Mouse (Mus musculus): ENCODE measurements around the gene Babam2. TPM values are rescaled to one million over a fixed set of nuclear protein-coding genes. Genes with fewer than 3 reads are reported as not detected.

The Babam2 gene
- total RNA-seq (2022): 100 to 1,000 TPM; 109 to 127 (median 118) TPM

DNA sequence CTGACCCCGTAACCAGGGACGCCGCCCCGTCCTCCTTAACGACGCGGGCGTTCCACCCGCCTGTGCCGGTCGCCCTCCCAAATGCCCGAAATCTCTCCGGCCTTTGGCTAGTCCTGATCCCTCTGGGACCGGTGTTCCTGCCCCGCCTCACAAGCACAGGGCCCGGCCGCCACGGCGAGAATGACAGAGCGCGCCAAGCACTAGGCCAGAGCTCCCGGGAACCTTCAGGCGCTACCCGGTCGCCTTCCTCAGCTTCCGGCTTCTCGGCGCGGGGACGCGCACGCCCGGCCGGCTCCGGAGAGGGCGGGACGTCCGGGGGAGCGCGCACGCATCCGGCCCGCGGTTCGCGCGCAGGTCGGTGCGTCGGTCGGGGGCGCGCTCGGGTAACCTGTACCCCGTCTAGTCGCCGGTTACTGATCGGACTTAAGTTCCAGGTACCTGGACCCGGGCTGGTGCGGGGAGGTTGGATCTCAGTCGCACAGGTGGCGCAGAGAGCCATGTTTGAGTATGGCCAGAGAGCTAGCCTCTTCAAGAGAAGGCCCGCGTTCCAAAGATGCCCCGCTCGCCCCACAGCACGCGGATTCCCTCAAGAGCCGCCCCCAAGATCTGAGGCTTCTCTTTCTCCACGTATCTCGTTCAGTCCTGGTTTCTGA lies at the start of gene Babam2:
Gene Babam2, plus strand, starts transcription at position 41 of the 653 bp plus-strand sequence.
- DNase-seq: peak; percentile 84

DNA sequence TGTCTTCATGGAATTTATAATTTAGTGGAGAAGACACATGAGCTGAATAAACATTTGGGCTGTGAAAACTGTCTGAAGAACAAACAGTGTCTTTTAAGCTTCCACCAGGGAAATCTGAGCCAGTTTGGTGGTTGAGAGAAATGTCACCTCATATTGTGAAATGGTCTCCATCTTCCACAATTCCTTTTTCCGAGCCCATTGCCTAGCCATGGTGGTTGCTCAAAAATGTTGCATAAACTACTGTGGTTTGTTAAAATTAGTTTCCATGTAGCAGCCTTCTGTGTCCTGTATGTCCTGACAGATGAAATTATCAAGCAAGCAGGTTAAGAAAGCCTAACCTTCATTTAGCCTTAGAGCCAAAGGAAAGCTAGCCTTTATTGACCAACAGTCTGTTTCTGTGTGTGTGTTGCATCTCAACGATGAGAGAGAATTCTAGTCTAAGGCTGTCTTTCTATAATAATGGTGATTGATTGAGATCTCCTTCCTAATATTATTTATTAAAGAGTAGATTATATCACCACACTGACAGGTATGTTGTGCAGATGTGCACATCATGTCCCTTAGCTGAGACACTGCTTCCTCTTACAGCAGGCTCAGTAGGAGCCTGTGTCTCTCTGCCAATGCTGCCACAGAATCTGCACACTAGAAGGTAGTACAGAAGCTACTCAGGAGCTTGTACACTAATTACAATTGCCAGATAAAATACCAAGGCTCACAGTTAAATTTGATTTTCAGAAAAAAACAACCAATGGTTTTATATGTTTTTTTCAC lies 46.8 kb upstream of the Babam2 start:
- no peak for DNase-seq

DNA sequence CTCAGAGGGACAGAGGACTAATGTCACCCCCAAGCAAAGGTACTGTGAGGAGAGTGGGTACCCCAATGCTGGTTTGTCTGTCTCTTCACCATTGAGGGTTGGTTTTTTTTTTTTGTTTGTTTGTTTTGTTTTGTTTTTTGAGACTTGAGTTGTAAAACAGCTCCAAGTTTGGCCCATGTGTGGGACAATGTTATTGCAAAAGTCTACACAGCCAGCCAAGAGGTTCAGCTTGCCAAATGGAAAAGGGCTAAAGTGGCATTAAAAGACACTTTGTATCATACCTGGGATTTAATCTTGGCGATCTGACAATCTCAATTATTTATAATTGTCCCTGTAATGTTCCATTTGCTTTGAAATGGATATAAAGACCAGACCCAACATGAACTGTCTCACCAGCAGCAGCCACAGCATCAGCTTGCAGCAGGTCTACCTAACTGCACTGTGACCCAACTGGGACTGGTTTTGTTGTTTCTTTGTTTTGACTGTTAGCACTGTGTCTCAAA lies 41.7 kb upstream of the Babam2 start:
- DNase-seq: no peak

DNA sequence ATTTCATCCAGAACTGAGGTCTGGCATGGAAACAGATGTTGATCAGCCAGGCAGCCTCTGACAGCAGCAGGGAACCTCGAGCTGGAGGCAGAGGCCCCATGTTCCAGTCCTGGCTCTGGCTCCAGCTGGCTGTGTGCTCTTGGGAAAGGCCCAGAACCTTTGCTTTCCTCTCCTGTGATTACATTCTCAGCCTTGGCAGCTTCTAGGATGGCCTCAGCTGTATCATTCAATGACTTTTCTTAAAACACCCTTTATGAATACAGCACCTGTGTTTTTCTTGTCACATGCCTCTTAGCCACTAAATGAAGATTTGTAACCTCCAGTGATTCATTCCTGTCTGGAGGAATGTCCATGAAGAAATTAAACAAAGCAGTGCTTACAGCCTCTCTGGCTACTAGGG lies 31.3 kb upstream of the Babam2 start:
- DNase-seq: no peak

DNA sequence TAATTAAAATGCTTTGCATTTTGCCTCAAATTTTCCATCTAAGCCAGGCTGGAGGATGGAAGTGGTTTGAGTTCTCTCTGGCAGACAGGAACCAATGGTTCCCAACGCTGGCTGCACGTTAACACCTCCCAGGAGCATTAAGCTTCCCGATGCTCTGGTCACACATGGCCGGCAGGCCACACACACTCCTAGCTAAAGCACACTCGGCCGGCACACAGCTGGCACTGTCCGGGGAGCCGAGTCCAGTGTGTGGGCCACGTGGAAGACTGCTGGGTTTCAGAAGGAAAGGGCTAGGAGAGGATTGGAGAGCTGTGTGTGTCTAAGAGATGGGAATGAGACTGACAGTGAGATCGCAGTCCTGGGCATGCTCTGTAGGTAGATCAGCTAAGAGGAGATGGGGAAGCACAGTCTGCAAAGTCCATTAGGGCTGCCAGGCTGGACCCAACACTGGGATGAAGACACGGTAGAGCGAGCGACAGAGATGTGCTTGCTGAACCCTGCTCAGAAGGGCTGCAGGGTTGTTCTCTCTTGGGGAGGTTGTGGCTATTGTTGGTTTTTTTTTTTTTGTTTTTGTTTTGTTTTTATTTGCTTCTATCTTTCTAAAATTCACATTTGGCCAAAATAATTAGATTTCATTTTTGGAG lies 29.0 kb upstream of the Babam2 start:
- DNase-seq: no peak

DNA sequence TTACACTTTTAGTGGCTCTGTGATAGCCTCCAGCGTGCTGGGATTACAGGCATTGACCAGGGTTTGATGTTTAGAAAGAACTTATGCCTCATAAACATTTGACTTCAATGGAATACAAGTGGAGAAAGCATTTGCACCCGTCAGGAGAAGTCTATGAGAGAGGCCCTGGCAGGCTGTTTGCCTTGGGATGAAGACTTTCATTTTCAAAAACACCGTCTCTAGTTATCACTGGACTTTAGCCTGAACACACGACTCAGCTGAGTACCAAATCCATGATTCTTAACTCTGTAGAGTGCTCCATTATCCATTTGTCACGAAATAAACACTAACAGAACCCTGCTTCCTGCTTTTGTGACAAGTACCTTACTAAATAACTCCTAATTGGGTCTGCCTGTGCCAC lies 27.5 kb upstream of the Babam2 start:
- no peak for DNase-seq

DNA sequence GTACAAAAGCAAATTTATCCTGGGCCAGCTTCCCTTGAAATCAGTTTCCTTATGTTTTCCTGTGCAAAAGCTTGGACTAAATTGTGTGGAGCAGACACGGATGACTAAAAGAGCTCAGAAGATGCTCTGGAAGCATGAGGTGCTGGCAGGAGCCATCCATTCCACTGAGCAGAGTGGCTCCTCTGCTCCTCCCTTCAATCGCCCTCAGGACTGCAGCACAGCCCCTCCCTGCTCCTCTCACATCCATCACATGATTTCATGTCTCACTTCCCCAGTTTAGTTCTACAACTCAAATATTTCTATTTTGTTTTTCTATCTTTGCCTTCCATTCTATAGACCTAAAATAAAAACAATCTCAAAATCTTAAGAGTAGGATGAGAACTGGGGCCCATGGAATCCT lies 26.3 kb upstream of the Babam2 start:
- no peak for DNase-seq

DNA sequence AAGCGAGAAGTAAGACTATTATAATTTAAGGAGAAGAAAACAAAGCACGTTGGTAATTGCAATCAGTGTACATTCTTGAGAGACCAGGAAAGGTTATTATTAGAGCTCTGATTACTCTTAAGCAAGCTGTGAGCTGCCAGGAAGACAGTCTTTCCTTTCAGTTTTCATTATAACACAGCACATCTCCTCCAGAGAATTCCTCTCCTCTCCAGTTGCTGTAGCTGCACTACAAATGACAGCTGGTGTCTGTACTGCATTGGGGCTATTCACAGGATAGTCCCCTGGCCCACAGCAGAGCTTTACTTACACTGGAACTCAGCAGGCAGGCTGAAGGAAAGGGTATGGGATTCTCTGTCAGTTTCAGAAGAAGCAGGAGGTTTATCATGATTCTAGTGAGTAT lies 24.1 kb upstream of the Babam2 start:
- no peak for DNase-seq

DNA sequence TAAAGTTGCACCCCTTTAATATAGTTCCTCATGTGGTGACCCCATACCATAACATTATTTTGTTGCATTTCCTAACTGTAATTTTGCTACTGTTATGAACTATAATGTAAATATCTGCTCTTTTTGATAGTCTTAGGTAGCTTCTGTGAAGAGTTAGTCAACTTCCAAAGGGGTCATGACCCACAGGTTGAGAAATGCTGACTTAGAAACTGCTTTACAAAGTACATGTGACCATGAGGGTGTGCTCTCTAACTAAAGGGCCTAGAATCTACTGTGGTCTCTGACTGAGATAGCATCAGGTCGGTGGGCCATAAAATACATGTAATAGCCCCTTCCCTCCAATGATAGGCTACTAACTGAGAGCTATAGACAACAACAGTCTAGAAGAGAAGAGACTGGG lies 19.5 kb upstream of the Babam2 start:
- no peak for DNase-seq

DNA sequence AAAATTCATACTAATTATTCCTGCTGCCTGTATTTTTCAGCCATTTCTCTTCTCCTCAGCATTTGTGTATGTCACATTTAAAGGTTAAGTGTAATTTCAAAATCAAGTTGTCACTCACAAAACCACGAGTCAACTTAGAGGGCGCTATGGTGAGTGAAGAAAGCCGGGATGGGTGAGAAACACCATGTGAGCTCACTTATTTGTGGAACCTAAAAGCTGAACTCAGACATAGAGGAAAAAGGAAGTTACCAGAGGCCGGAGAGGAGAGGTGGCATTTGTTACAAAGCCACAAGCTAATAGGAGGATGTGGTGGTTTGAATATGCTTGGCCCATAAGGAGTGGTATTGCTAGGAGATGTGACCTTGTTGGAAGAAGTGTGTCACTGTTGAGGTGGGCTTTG lies 17.3 kb upstream of the Babam2 start:
- no peak for DNase-seq

DNA sequence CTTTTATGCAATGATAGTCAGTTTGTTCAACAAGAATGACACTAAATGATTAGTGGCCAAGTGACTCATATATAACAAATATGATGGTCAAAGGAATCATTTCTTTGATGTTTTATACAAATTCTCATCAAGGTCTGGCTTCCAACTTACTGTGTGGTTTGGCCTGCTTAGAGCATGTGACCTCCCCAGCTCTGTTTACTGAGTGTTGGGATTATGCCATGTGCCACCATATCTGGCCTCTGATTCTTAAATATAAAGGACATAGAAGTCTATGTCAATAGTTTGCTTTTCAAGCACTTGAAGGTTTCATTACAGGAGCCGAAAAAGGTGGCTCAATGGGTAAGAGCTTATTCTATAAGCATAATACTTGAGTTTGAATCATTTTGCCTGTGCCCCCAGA lies 15.2 kb upstream of the Babam2 start:
- no peak for DNase-seq

DNA sequence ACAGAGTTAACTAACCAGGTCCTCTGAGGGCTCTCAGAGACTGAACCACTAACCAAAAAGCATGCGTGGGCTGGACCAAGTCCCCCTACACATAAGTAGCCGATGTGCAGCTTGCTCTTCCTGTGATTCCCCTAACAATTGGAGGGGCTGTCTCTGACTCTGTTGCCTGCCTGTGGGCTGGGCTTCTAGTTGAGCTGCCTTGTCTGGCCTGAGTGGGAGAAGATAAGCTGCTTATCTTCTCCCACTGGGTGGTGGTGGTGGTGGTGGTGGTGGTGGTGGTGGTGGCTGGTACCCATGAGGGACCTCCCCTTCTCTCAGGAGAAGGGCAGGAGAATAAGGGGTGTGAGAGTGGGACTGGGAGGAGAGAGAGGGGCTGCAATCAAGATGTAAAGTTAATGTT lies 11.4 kb upstream of the Babam2 start:
- DNase-seq: no peak

DNA sequence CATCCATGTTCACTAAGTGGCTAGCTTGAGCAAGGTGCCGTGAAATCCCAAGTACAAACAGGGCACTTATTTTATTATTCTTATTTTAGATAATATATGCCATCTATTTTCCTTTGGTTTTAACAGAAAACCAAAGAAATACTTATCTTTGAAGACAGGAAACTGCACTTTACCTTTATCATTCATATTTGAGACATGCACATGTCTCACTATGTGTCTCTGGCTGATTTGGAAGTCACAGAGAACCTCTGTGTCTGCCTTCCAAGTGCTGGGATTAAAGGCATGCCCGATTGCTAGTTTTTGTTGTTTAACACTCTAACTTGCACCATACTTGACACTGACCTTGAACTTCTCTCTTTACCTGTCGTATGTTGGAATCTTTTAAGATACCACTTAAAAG lies 9.5 kb upstream of the Babam2 start:
- no peak for DNase-seq

DNA sequence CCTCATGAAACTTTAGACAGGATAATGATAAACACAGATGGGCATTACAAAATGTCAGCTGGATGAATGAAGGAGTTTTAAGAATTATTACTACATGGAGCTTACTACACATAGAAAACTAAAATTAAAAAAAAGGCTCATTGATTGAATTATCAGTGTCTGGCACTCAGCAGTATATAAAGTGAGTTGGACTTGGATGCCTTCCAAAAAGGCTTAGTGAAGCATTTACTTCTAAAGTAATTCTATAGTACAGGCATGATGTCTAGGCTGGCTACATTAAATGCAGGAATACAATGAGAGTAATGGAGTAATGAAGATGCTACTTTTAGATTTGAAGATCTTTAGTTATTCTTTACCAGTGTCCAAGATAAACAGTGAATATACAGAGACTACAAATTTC lies 4.3 kb upstream of the Babam2 start:
- DNase-seq: no peak

DNA sequence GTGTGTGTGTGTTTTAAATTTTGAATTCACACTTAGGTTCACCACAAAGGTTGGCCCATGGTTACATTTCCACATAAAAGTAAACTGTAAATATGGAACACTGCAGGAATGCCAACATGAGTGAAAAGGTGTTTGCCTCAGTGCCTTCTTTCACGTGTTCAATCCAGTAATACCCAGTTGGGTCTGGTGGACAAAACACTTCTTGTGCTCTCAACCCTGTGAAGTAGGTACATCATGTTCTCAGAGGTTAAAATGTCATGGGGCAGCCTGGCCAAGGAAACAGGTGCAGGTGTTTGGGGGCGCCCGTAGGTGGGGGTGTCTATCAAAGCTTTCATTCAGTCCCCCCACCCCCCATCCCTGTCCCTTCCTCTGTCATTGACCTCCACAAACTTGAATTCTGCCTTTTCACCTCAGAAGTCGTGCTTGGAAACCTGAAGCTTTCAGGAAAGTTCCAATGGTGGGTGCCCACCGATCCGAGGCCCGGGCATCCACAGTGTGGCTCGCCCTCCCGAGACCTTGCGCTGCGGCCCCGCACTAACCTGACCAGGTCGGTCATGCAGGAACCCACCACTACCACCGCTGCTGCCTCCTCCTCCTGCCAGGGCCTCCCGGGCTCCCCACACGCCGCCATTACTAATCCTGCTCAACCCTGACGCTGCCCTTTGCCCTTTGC lies 377 bp upstream of the Babam2 start, which contains the start of gene Rbks:
Gene Rbks, minus strand, starts transcription at position 657 of the 673 bp plus-strand sequence.
- no peak for DNase-seq

DNA sequence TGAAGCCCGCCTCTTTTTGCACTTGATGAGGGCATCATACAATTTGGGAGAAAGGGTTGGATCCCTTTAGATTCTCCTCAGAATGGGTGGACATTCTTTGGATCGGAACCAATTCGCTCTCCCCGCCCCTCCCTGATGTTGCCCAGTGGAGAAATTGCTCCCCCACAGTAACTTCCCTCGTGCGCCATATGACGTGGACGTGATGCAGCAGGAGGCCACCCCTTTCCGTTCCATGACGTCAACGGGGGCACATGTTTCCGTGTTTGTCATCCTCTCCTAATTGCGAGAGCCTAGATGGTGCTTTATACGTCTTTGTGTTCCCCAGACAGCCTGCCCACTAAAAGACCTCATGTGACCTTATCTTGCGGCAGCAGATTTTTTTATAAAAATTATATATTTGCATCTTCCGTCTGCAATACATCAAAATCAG lies 828 bp downstream of the Babam2 start:
- DNase-seq: peak; percentile 95

DNA sequence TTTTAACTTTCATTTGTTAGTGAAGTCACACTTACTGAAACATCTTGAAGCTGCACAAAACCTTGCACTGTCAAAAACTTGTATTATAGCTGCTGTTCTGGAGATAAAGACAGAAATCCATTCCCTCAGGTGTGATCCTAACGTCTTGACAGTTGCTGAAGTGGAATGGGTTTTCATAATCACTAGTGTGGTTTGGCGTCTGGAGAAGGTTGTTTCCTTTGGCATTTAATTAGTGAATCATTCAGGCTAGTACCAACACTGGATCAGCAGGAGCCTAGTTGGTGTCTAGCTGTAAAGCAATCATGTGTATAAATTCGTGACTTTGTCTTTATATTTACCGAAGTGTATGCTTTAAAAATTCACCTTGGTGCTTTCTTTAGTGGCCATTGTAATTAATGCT lies 1.4 kb downstream of the Babam2 start:
- DNase-seq: no peak

DNA sequence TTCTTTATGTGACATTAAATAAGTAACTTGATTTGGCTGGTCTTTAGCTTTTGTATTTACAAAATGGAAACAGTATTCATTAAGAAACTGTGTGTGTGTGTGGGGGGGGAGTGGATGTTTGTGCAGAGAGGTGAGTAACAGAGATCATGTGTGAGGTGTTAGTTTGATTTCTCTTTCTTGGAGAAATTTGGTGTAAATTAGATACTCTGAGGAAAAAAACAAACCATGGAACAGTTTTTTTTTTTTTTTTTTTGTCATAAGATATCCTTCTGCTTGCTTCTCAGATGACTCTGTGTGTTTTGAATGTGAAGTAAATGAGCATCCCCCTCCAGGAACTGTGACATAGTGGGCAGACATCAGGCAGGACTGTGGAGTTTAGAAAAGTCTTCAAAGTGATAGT lies 1.9 kb downstream of the Babam2 start:
- DNase-seq: no peak

DNA sequence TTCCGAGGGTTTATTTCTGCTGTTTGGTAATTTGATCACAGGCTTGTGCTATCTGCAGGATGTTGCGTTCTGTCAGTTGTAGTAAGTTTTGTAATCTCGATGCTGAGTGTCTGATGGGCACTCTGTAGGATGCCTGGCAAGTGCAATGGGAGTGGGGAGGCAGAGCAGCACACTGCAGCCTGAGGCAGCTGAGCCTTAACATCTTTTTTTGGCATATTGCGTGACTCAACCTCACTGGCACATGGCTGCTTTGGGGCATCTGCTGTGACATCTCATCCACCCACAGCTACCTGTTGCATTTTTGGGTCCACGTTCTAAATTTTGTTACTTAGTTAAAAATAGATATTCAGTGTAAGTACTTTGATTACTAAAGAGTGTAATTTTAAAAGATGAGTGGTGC lies 7.5 kb downstream of the Babam2 start:
- DNase-seq: no peak

DNA sequence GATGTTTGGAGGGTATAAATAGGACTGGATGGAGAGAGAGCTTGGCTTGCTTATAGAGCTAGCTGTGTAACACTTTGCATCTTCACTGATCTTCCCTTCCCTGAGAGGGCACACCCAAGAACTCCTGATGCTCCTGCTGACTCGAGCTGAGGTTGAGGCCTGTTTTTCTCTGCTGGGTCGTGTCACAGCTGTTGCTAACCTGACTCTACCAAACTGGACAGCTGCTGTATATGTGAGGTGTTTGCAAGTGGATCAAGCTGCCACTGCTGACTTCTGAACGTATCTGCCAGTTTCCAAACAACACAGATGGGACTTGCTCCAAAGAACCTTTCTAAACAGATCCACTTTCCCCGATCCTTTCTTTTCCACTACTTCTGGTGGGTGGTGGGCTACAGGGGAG lies 9.3 kb downstream of the Babam2 start:
- DNase-seq: no peak

DNA sequence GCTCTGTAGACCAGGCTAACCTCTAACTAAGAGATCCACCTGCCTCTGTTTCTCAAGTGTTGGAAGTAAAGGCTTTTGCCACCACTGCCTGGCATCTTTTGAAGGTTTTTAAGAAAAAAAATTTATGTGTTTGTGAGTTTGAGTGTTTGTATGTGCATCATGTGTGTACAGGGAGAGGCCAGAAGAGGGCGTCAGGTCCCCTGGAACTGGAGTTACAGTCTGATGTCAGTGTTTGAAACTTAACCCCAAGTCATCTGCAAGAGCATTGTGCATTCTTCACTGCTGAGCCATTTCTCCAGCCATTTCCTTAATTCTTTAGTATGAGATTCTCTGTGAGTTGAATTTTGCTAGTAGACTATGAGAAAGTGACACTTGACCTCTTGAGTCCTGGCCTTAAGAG lies 11.9 kb downstream of the Babam2 start:
- DNase-seq: no peak

DNA sequence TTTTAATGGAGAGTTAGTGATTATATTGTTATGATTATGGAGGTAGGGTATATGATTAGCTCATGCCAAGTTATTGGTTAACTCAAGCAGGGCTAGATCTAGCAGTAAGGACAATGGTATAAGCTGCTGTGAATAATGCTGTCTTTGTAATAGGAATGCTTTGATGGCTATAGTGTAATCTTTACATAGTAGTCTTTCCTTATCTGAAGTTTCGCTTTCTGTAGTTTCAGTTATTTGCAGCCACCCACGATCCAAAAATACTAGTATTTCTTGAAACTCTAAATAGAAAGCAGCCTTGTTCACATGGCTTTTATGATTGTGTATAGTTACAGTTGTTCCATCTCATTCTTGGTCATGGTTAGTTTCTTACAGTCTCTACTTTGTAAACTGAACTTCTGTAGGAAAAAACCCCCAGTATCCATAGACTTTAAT lies 15.8 kb downstream of the Babam2 start:
- DNase-seq: no peak

DNA sequence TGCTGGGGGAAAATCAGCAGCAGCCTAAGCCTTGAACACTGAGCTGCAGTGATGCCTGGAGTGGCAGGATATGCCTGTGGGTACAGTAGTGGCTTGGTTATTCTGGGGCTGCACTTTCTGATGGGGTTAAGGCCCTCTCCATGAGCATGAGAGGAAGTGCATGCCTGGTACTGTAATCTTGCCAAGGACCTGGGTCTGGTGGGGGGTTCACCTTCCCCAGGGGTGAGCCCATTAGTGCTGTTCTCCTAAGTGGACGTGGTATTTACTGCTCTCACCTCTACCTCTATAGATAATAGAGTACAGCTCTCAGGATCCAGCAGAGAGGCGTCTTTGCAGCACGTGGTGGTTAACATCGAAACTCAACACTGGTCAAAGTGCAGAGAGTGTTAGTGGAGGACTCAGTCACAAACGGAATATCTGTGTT lies 16.4 kb downstream of the Babam2 start:
- DNase-seq: no peak

All from adrenal gland, adult 8-10 months (tissue).